Mouse (Mus musculus): ENCODE data around the gene Ryr2.
"Not testable (repeated sequence)": the region's sequence is repeated elsewhere in the genome, so short reads cannot be mapped to it uniquely, and the experiment has no call there.

Ryr2 gene

DNA sequence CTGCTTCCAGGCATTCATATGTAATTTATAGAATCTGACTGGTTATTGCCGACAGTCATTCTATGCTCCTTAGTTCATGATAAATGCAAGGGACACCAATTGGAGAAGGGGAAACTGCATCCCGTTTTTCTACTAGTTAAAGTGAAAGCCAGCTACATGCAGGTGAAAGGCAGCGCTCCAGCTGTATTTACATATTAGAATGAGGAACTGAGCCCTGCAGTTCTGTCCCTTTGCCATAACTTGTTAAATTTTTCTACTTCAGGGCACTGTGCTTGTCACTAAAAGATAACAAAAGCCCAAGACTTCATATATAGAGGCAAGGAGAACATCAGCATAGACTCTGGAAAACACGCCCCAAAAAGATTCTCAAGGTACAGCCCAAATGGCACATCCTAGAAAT, 165.0 kb downstream of the Ryr2 start:
- no peak for DNase-seq (ENCODE audit: low spot score)

DNA sequence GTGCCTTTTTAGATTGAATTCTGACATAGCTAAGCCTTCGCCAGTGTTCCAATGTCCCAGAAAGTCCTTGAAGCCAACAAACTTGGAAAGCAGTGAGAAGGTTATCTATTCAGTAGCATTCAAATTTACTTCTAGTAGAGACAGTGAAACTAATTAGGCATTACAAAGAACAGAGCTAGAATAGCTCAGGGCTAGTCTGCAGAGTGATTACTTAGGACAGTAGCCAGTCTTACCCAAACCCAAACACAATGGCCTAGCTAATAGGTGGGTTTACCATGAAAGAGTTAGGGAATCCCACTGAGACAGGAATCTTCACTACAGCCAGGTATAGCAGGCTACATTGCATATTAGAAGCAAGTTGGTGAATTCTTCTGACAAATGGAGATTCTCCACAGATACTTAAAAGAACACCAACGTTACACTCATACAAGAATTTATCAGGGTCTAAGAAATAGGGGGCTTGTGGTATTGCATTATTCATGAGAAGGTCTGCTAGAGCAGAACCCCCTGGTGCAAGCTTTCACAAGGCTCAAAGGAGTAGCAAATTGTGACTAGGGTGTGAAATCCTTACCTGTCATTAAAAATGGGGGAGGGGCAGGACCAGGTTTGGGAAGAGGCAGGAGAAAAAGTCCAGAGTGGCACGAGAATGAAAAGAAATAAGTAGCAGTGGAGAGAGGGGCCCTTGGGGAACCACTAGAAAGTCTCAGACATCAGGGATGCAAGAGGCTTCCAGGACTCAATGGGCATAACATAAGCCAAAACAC, 172.3 kb downstream of the Ryr2 start:
- DNase-seq (ENCODE audit: low spot score) = not testable (repeated sequence)

DNA sequence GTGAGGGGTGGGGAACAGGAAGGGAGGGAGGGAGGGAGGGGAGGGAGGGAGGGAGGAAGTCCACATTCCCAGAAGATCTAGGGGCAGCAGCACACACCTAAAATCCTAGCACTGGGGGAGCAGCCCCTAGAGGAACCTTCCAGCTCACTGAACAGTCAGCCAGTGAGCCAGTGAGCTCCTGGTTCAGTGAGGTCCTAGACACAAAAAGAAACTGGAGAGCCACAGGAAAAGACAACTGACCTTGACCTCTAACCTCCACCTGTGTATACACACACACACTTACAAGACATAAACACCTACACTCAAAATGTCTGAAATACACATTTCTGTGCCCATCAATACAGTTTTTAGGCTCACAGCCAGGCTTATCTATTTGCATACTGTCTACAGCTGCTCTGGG, 173.4 kb downstream of the Ryr2 start:
- DNase-seq (ENCODE audit: low spot score) = no peak

DNA sequence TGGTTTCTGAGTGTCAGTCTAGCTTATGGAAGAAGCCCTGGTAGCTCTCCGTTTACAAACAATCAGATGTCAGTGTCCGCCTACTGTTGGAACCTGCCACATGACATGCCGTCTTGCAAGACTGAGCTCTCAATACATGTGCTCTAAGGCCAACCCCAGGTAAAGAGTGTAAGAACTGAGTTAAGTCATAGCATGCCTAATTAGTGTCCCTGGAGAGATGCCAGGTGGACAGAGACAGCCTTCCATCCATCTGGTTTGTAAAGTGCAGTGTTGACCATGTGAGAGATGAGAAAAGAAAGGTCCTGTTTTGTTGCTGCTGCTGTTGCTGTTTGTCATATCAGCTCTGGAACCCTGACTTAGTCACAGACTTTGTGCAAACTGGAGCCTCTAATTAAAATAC, 178.0 kb downstream of the Ryr2 start:
- DNase-seq (ENCODE audit: low spot score) = no peak

DNA sequence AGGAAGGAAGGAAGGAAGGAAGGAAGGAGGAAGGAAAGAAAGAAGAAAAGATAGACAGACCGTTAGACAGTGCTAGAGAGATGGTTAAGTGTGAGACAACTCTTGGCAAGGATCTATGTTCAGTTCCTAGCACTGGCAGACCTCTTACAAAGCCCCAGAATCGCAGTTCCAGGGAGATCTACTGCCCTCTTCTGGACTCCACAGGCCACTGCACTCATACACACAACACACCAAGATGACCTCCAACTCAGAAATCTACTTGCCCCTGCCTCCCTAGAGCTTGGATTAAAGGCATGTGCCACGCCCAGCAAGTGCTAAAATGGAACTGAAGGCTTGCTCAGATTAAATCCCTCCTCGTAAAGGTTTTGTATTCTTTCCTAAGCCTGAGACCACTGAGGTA, 179.0 kb downstream of the Ryr2 start:
- no peak for DNase-seq (ENCODE audit: low spot score)

DNA sequence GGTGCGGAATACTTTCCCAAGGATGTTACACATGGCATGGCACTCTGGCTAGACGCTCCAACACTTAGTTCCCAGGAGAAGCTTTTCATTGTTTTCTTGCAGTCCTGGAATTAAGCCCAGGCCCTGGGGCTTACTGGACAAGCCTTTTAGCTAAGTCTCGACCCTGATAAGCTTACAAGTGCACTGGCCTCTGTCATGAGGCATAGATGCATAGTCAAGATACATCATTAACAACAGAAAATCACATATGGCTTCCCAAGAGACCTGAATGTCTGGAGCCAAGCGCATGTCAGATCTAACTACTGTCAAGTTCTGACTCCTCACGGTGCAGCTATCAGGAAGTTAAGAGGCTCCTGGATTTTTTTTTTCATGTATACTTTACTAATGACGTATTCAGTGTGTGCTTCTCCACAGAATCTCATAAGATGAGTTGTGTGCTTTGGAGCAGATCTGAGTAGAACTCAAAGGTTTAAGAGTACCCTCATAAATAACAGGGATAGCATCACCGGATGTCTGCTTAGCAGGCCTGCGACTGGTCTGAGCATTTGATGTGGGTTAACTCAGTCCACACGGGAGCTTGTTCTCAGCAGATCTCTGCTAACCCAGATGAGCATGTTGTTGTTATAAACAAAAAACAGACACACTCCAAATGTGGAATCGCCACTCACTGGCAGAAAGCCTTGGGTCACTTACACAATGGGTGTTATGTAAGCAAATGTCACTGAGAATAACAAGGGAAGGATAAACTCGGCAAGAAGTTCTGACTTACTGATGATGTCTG, 179.8 kb downstream of the Ryr2 start:
- DNase-seq (ENCODE audit: low spot score) = no peak

DNA sequence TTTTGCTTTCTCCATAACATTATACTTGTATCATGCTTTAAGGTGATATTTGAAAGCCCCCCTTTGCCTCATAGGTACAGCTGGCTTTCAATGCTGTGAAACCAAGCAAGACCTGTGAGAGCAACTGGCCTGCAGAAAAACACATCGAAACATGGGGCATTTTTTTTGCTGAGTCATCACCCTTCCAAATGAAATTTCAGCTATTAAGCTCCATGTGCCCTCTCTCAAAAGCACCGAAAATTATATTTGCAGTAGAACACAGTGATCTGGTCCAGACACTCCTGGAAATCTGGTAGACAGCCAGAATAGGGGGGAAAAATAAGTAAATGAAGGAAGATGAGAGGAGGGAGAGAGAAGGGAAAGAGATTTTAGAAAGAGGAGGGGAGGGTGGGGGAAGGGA, 180.5 kb downstream of the Ryr2 start:
- DNase-seq (ENCODE audit: low spot score) = no peak

DNA sequence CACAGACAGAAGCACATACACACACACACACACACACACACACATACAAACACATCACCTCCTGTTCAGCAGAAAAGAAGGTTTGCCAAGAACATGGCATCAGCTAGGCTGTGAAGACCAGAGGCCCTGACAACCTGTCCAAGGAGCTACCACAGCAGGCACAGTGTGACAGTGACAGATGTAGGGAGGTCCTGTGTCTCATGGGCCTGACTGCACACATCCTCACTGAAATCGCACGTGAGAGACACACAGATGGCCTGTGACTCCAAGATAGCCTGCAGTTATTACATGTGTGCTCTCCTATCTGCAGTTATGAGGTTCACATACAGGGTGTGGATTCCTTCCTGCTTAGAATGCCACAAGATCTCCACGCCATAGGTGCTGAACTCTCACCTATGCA, 182.0 kb downstream of the Ryr2 start:
- DNase-seq (ENCODE audit: low spot score) = no peak

DNA sequence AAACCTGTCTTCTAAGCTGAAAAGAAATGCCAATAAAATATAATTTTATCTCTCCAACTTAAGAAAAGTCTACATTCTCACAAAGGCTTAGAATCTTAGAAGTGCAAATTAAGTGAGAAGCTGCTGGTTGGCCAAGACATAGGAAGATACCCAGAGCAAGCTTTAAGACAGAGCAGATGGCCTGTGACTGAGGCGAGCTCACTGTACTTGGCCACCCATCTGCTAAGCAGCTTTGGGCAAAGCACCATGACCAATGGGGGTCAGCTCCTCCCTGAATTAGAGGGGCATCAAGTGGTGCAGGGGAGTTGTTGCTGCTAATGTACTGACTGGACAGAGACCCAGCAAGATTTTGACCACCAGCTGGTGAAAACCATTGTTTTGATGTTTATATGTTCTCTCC, 186.2 kb downstream of the Ryr2 start:
- no peak for DNase-seq (ENCODE audit: low spot score)

DNA sequence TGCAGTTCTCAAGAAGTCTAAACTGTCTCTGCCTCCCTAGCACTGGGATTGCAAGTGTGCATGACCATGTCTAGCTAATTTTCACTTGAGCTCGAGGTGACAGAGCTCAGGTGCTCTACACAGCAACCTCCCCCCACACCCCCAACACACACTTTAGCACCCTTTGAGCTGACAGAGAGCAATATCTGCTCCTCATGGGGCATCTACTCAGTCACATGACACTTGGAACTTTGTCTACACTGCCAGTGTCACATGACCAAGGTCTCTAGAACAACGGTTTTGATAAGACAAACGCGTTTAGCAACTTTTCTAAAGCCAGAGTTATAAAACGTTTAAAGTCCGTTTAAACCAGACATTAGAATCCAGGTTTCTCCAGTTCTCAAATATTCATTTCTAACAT, 187.3 kb downstream of the Ryr2 start:
- no peak for DNase-seq (ENCODE audit: low spot score)

DNA sequence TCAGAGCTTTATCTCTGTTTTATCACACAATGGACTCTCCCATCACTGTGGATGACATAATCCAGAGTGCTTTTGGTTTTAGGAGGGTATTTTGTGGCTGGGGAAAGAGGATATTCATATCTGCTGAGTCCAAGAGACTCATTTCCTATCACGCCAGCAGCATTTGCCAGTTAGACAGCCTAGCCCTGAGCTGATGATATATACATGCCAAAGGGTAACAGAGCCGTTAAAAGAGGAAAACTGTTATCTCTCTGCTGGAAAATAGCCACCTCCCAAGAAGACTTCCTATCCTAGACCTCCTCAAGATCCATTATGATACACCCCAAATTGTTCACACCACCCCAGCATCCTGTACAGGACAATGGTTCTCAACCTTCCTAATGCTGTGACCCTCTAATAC, 191.1 kb downstream of the Ryr2 start:
- no peak for DNase-seq (ENCODE audit: low spot score)

DNA sequence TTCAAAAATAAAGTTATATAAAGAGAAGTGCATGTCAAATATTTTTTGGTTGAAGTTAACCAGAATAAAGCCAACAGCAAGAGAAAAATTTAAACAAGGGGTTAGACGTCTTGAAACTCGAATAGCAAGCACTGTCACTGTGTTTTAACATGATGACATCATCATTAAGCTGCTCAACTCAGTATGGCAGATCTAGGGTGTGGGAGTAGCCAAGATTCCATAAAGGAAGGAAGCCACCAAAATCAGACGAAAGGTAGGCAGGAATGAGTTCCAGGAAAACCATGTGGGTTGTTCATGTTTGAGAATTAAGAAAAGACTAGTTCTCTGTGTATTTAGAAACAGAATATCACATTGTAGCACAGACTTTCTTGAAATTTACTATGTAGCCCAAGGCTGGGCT, 192.1 kb downstream of the Ryr2 start:
- DNase-seq (ENCODE audit: low spot score) = no peak

DNA sequence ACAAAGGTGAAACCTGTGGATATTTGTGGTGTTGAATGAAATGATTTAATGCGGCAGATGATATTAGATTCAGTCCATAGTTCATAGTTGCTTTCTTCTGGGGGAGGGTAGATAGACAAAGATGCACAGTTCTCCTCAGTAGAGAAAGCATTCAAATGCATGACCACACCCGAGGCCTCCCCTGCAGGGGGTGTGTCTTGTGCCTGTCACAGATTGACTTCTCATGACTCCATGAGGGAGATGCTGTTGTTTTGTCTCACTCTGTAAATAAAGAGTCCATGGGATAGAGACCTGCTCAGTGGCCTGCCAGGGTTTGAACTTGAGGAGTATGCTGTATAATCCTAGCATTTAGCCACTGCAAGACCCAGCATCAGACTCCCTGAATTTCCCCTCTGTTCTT, 194.5 kb downstream of the Ryr2 start:
- no peak for DNase-seq (ENCODE audit: low spot score)

DNA sequence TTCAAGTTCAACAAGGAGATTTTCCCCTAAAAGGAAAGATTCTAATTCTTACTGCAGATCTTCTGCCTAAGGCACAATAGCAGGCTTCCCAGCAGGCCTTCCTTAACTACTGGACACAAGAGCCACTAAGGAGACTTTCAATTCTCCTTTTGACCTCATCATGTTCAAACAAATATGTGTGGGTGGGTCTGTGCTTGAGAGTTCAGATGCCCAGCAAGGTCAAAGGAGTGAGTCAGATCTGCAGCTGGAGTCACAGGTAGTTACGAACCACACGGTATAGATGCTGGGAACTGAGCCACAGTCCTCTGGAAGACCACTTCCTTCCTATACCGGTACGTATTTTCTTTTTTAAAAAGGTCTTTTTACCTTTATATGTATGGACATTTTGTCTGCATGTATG, 198.6 kb downstream of the Ryr2 start:
- no peak for DNase-seq (ENCODE audit: low spot score)

DNA sequence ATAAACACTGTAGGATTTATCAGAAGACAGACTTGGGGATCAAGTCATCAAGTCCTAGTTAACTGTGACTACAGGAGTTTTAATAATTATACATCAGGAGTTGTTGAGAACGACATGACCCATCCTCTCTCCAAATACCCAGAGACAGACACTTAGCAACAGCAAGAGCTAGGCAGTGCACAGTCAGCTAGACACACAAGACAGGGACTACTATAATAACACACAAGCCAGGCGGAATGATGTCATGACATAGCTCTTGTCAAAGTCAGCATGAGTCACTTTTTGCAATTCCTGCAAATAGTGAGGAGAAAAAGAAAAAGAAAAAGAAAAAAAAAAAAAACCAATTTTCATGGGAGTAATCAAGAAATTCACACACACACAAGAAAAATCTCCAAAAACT, 201.6 kb downstream of the Ryr2 start:
- DNase-seq (ENCODE audit: low spot score) = no peak

DNA sequence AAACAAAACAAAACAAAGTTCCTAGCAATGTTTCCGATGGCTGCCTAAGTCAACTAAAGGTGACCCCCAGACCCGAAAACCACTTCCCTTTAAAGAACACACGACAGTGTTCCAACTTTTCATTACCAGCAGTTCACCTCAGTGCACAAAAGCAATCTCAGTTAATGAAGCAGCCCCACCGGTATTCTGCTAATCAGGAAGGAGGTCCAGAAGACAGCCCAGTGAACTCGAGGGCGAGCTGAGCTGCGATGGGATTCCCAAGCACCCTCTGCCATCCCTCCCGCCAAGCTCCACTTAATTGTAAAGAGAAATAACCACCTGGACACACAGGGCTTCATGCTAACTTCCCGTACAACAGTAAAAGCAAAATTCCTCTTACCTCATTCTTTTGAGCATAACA, 203.5 kb downstream of the Ryr2 start:
- DNase-seq (ENCODE audit: low spot score) = no peak

DNA sequence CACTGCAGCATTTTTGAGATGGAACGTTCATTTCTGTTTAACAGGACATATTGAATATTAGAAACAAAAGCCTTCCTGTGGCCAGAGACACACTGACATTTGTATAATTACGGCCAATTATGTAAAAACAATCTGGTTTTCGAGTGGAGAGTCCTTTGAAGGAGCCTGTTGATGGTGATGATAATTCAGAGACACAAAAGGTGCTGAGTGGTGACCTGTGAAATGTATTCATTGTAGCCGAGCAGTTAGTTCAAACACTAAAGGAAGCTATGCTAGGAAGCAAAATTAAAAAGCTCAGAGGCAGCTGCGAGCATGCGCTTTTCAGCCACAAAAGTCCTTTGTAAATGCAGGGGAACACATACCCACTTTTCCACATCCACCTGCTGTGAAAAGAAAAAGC, 203.9 kb downstream of the Ryr2 start:
- no peak for DNase-seq (ENCODE audit: low spot score)

DNA sequence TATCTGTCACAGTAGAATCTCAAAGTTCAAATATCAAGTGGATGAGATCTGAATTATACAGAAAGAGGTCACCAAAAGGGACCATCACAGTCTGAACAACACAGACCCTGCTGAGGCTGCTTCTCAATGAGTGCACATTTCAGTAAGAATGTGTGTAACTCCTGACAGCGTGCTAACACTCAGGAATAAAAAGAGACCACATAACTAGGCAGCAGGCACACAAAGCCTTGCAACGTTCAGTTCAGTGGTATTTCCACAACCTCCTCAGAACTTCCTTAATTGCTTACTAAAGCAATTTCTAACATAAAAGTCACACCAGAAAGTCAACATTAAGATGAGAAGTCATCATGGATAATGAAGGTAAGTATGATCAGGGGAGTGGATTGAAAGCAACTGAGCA, 206.1 kb downstream of the Ryr2 start:
- DNase-seq (ENCODE audit: low spot score) = no peak

DNA sequence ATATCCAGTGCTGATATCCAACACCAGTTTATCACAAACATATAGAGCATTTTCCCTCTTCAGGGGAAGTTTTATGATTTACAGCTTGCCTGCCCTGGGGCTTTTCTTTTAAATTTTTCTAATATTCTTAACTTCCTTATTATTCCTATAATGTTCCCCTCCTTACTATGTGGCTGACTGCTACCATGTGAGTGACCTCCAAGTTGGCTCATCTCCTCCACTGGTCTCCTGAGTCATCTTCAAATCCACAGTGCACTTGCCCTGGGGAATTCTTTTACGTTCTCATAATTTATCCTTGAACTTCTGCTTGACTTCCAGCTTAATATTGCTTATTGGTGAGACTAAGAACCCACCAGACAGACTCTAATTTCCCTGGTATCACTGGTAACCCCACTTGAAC, 211.1 kb downstream of the Ryr2 start:
- DNase-seq (ENCODE audit: low spot score) = no peak

DNA sequence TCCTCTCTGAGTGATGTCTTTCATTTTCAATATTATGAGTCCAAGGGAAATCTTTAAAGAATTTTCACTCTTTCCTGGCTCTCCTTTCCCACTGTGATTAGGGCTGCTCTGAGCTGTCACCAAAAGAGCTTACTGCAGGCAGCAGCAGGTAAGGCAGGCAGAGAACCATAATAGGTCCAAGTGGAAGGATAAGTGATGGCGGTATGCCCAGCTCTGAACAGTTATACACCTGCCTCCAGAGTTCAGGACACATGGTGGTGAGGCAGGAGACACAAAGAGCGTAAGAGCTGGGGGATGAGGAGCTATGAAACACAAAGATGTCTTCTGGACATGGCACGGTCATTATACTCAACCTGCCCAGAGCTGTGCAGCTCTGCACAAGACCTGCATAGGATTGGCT, 215.0 kb downstream of the Ryr2 start:
- DNase-seq (ENCODE audit: low spot score) = no peak

DNA sequence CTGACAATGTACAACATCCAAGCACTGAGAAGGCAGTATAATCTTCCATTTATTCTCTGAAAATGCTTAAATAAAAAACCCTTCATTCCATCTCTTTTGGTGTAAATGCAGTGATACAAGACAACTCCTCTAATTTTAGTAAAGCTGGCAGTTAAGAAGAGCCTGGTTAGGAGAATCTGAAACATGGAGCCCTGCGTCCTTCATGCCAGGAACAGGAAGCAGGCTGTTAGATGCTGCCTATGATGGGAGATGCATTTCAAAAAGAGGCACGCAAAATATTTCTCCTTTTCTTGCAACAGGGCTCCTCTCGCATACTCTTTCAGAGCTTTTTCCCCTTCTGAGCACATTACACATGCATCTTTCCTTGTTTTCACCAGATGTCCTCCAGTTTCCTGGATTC, 215.6 kb downstream of the Ryr2 start:
- DNase-seq (ENCODE audit: low spot score) = no peak

DNA sequence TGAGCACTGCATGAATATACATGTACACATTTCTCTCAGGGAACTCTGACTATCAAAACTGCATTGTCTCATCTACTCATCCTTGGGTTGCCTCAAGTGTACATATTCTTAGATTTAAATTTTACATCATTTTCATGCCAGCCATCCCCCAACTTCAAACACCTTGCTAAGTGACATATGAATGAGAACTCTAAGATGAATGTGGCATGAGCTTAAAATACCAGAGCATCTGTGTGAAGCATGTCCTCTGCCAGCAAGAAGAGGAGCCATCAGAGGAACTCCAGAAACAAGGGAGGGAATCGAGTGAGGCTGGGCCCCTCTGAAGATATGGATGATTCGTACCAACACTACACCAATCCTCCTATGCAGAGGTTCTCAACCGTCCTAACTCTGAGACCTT, 222.6 kb downstream of the Ryr2 start:
- no peak for DNase-seq (ENCODE audit: low spot score)

DNA sequence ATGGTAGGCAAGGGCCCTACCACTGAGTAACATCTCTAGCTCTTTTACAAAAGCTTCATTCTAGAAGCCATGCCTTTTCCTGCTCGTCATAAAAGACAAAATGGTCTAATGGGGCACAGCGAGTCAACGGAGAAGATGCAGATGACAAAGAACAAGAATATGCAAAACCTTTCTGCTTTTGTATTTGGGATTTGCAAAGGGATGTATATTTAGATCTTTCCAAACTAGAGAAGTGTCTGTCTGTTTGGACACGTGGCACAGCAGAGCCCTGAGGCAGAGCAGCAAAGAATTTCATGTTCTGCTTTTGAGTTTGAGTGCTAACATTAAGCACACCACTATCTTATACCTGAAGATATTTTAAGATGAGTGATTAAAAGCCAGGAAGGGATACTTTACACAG, 224.4 kb downstream of the Ryr2 start:
- no peak for DNase-seq (ENCODE audit: low spot score)

Data from urinary bladder, postnatal 25 days (tissue).